Mouse (Mus musculus) right cerebral cortex, adult 18-20 months (tissue): ENCODE measurements around the gene Fetub.
A peak's percentile ranks its signal among the peaks of the same experiment; 100 is the strongest.

ENCODE experiments used
- DNase-seq: peaks from one replicate; pipeline ENCODE4 v3.0.0; 2022; ENCODE audit warnings: mixed read lengths

The Fetub gene

GRCm38 (mm10) chr16:22918034-22918433, at the start of gene Fetub:
Gene Fetub (plus strand): TSS chr16:22918334.
- DNase-seq = no peak

GRCm38 (mm10) chr16:22872397-22872796, 45.7 kb upstream of the Fetub start:
- no peak for DNase-seq

- no peak for DNase-seq
Measured at GRCm38 (mm10) chr16:22873369-22873768, 44.8 kb upstream of the Fetub start.

- DNase-seq = peak; percentile 14
Measured at GRCm38 (mm10) chr16:22876218-22877043, 41.7 kb upstream of the Fetub start.

GRCm38 (mm10) chr16:22877660-22878390, 40.3 kb upstream of the Fetub start:
- no peak for DNase-seq

GRCm38 (mm10) chr16:22878716-22879115, 39.4 kb upstream of the Fetub start:
- DNase-seq = no peak

GRCm38 (mm10) chr16:22879945-22880595, 38.1 kb upstream of the Fetub start:
- no peak for DNase-seq

GRCm38 (mm10) chr16:22880900-22881299, 37.2 kb upstream of the Fetub start:
- no peak for DNase-seq

GRCm38 (mm10) chr16:22881487-22881886, 36.6 kb upstream of the Fetub start:
- no peak for DNase-seq

- DNase-seq = no peak
Measured at GRCm38 (mm10) chr16:22883441-22883840, 34.7 kb upstream of the Fetub start.

GRCm38 (mm10) chr16:22885356-22885755, 32.8 kb upstream of the Fetub start:
- no peak for DNase-seq

- DNase-seq = no peak
Measured at GRCm38 (mm10) chr16:22886726-22887125, 31.4 kb upstream of the Fetub start.

- DNase-seq = no peak
Measured at GRCm38 (mm10) chr16:22888835-22889234, 29.3 kb upstream of the Fetub start.

GRCm38 (mm10) chr16:22889716-22890115, 28.4 kb upstream of the Fetub start:
- DNase-seq = no peak

- DNase-seq = no peak
Measured at GRCm38 (mm10) chr16:22890683-22891510, 27.2 kb upstream of the Fetub start, which contains the start of gene Ahsg. Gene Ahsg (plus strand): TSS chr16:22891277.

- DNase-seq = no peak
Measured at GRCm38 (mm10) chr16:22891733-22892154, 26.4 kb upstream of the Fetub start.

- no peak for DNase-seq
Measured at GRCm38 (mm10) chr16:22894095-22894494, 24.0 kb upstream of the Fetub start.

- no peak for DNase-seq
Measured at GRCm38 (mm10) chr16:22896618-22897017, 21.5 kb upstream of the Fetub start.

GRCm38 (mm10) chr16:22899346-22899745, 18.8 kb upstream of the Fetub start:
- no peak for DNase-seq

GRCm38 (mm10) chr16:22899866-22900570, 18.1 kb upstream of the Fetub start:
- no peak for DNase-seq

- DNase-seq = no peak
Measured at GRCm38 (mm10) chr16:22901326-22901725, 16.8 kb upstream of the Fetub start.

GRCm38 (mm10) chr16:22909290-22909689, 8.8 kb upstream of the Fetub start:
- no peak for DNase-seq
